8 mouse cellular contexts compared by ENCODE assay signal in genomic region chr4:45513340-45513739, GRCm38 (mm10). TPM values are rescaled to one million over a fixed set of nuclear protein-coding genes. Genes with fewer than 3 reads are reported as not detected.
A peak's percentile ranks its signal among the peaks of the same experiment; 100 is the strongest.
DNase-seq lines count a peak whose midpoint lies in the region; ATAC-seq and TF ChIP-seq lines count a peak whose summit lies in the region.
"Had no signal": no experiment of that assay in that cellular context is flagged by ENCODE, and none has a peak within 500 bp of the region (broad histone marks: within the 10 kb centered on the region; RNA-seq: fewer than 3 reads in every experiment).

No protein-coding gene starts in this region.

- no peak for DNase-seq in lung, postnatal 36 days
- no peak for DNase-seq in forebrain, embryonic 10.5 days (ENCODE audit: extremely low spot score, low spot score)
- DNase-seq in limb, embryonic 10.5 days (ENCODE audit: low spot score): no peak
- no peak for DNase-seq in retina, postnatal 1 day
- DNase-seq in left cerebral cortex, postnatal 14 days (ENCODE audit: low spot score in 2 of 2): no peak
- DNase-seq: layer of hippocampus, adult 9-11 months had no signal

- no peaks in the 10 kb centered on the region for H3K36me3 ChIP-seq in lung, embryonic 15.5 days
- H3K36me3 ChIP-seq in forebrain, embryonic 10.5 days (replicated peaks): no peaks in the 10 kb centered on the region
- H3K36me3 ChIP-seq in limb, embryonic 10.5 days: 0 out of 2 replicates have a peak, but pooled peaks cover 3% of the 10 kb centered on the region
- no peaks in the 10 kb centered on the region for H3K36me3 ChIP-seq in small intestine, adult 2 months (ENCODE audit: control insufficient read depth, insufficient read depth, low read length)

- no peak overlapping the region for H3K9ac ChIP-seq in lung, embryonic 15.5 days

- no peaks in the 10 kb centered on the region for H3K9me3 ChIP-seq in lung, embryonic 15.5 days
- no peaks in the 10 kb centered on the region for H3K9me3 ChIP-seq in forebrain, embryonic 10.5 days
- H3K9me3 ChIP-seq in limb, embryonic 10.5 days (replicated peaks): no peaks in the 10 kb centered on the region

- H3K27me3 ChIP-seq in lung, embryonic 15.5 days: no peaks in the 10 kb centered on the region
- peaks cover 11% of the 10 kb centered on the region for H3K27me3 ChIP-seq in forebrain, embryonic 10.5 days (ENCODE audit: poor library complexity, severe bottlenecking)
- H3K27me3 ChIP-seq in limb, embryonic 10.5 days (ENCODE audit: low read depth, poor library complexity, severe bottlenecking): 0 out of 2 replicates have a peak, but pooled peaks cover 6% of the 10 kb centered on the region
- H3K27me3 ChIP-seq in small intestine, adult 2 months (ENCODE audit: control insufficient read depth, insufficient read depth, low read length): no peaks in the 10 kb centered on the region

- peak overlapping the region; percentile 77 for H3K27ac ChIP-seq in lung, embryonic 15.5 days
- peak overlapping the region; percentile 77 for H3K27ac ChIP-seq in forebrain, embryonic 10.5 days
- H3K27ac ChIP-seq in limb, embryonic 10.5 days: peak overlapping the region; percentile 38
- H3K27ac ChIP-seq in small intestine, adult 2 months (ENCODE audit: insufficient read depth, low read depth, low read length): peak overlapping the region; percentile 50

- 0 out of 2 replicates have a peak overlapping the region, but pooled peaks have one; percentile 37 for H3K4me2 ChIP-seq in lung, embryonic 15.5 days

- ATAC-seq in lung, embryonic 15.5 days (ENCODE audit: borderline replicate concordance, extremely low read depth, low FRiP score, low TSS enrichment): no peak

- no peak overlapping the region for H3K4me3 ChIP-seq in lung, embryonic 15.5 days
- 0 out of 2 replicates have a peak overlapping the region, but pooled peaks have one; percentile 35 for H3K4me3 ChIP-seq in forebrain, embryonic 10.5 days
- 0 out of 2 replicates have a peak overlapping the region, but pooled peaks have one; percentile 4 for H3K4me3 ChIP-seq in limb, embryonic 10.5 days
- H3K4me3 ChIP-seq in small intestine, adult 2 months (ENCODE audit: low read depth, low read length): no peak overlapping the region

- intact Hi-C loops in left cerebral cortex, postnatal 14 days (cut with DNase I): no loop called here

- H3K4me1 ChIP-seq in lung, embryonic 15.5 days: peaks cover 69% of the 10 kb centered on the region
- H3K4me1 ChIP-seq in forebrain, embryonic 10.5 days: peaks cover 90% of the 10 kb centered on the region
- H3K4me1 ChIP-seq in limb, embryonic 10.5 days: peaks cover 93% of the 10 kb centered on the region
- peaks cover 48% of the 10 kb centered on the region for H3K4me1 ChIP-seq in small intestine, adult 2 months (ENCODE audit: control insufficient read depth, insufficient read depth, insufficient read length, low read length)

- WGBS in lung, embryonic 15.5 days: 49% methylated on average over 2 of the region's 2 CpGs
- 77% methylated on average over 2 of the region's 2 CpGs for WGBS in forebrain, embryonic 10.5 days
- 66% methylated on average over 2 of the region's 2 CpGs for WGBS in limb, embryonic 10.5 days
- 26% methylated on average over 2 of the region's 2 CpGs for WGBS in small intestine, adult 2 months

- TF ChIP-seq CTCF in small intestine, adult 2 months (IDR thresholded peaks at IDR 0.05; ENCODE audit: extremely low read depth, insufficient read length, insufficient replicate concordance, low read depth, low read length): no peak

- no peak for TF ChIP-seq POLR2A in small intestine, adult 2 months (IDR thresholded peaks at IDR 0.05; ENCODE audit: low read depth, low read length)

RNA-seq across cellular contexts. Expression of gene Shb, which starts 18.9 kb away (rescaled TPM):
- 11.4 and 13.5 TPM in 2 replicates for polyA plus RNA-seq in lung, embryonic 15.5 days (2015; fragmentation: Nextera tagmentation; extraction: Ambion mirVana)
- 2.8 and 3.0 TPM in 2 replicates for polyA plus RNA-seq in forebrain, embryonic 10.5 days (2016; fragmentation: Nextera tagmentation; extraction: Ambion mirVana)
- 4.3 and 4.8 TPM in 2 replicates for polyA plus RNA-seq in limb, embryonic 10.5 days (2016; fragmentation: Nextera tagmentation; extraction: Ambion mirVana)
- polyA plus RNA-seq in small intestine, adult 2 months (2012; rRNA removed): 33.0 and 71.5 TPM in 2 replicates
- 10 to 100 TPM; 12.1 to 15.0 TPM for total RNA-seq in left cerebral cortex, postnatal 14 days (2021)

Comparison
In these comparisons a context has a peak if more than half of its experiments do, and no peak if none do; other contexts are left out.
1. H3K4me3 ChIP-seq: peak in forebrain, embryonic 10.5 days (single experiment) and limb, embryonic 10.5 days (single experiment); none in lung, embryonic 15.5 days (single experiment) and small intestine, adult 2 months (single experiment).
2. Peak in every context shown above with its lines, with median percentiles within 50 percentile points of each other: H3K27ac ChIP-seq.